Mouse (Mus musculus): ENCODE results near the gene Psma6.

- no peak for TF ChIP-seq CTCF (IDR thresholded peaks at IDR 0.05; ENCODE audit: borderline replicate concordance, insufficient read depth, low read length)
- TF ChIP-seq POLR2A (IDR thresholded peaks at IDR 0.05; ENCODE audit: low read depth, low read length): no peak
Measured at GRCm38 (mm10) chr12:55465401-55465983, 81.5 kb downstream of the Psma6 start.
